Mouse (Mus musculus): Measurements from ENCODE around the gene Lin7c.

The Lin7c gene

DNA sequence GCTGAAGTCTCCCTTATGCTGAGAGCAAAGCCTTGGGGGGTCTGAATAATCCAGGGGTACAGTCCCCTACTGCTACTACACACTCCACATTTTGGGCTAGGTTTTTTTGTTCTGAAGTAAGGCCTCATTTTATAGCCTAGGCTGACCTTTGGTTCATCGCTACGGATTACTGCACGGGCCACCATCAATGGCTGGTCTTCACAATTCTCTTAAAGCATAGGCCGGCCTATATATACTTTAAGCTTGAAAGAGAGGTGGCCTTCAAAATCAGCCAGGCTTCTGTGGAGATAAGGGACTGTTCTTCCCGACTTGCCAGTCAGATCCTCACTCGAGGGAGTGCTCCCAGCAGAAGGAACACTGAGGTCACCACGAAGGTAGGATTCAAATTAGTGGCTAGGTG, 12.2 kb downstream of the Lin7c start:
- Histone ChIP-seq H3K36me3 (ENCODE audit: control insufficient read depth, insufficient read depth, low read length, poor library complexity, severe bottlenecking) (peaks cover 5% of the 10 kb centered on the region), H3K27me3 (ENCODE audit: control insufficient read depth, insufficient read depth, low read length, poor library complexity, severe bottlenecking) (no peaks in the 10 kb centered on the region)
- no peak for DNase-seq (ENCODE audit: low read depth, low spot score)

DNA sequence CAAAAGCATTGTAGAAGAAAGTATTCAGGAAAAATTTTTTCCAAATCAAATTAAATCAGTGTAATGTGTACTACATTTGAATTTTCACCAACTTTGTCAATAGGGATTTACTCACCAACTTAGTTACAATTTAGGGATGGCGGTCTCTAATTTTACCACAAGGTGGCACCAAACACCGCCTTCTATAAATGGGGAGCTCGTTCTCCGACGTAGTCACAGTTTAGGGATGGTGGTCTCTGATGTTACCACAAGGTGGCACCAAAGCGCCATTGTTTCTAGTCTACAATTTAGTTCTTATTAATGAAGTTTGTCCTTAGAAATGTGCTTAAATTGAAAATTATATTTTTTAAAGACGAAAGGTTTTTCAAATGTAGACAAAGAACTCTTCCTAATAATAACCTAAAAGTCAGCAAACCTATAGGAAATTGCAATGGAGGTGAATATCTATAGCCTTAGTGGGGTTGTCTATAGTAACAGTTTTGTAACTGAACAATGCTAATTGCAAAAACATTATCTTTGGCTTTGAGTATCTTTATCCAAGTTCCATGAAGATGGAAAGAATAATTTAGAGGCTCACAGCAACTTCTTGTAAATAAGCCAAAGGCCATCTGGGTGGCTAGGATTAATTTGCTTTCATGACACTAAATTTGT, 13.6 kb downstream of the Lin7c start:
- H3K36me3 ChIP-seq (ENCODE audit: control insufficient read depth, insufficient read depth, low read length, poor library complexity, severe bottlenecking), result peaks cover 3% of the 10 kb centered on the region; the same call in 1 of the 2 replicates
- peak; percentile 94 for DNase-seq (ENCODE audit: low read depth, low spot score)
- H3K27me3 ChIP-seq (ENCODE audit: control insufficient read depth, insufficient read depth, low read length, poor library complexity, severe bottlenecking), result no peaks in the 10 kb centered on the region

GRCm38 (mm10) chr2:109909122-109909521, 18.5 kb downstream of the Lin7c start:
- DNase-seq (ENCODE audit: low read depth, low spot score), result no peak
- H3K36me3 ChIP-seq (ENCODE audit: control insufficient read depth, insufficient read depth, low read length, poor library complexity, severe bottlenecking), result no peaks in the 10 kb centered on the region
- H3K27me3 ChIP-seq (ENCODE audit: control insufficient read depth, insufficient read depth, low read length, poor library complexity, severe bottlenecking), result no peaks in the 10 kb centered on the region

GRCm38 (mm10) chr2:109912216-109912615, 21.6 kb downstream of the Lin7c start:
- Histone ChIP-seq H3K27me3 (ENCODE audit: control insufficient read depth, insufficient read depth, low read length, poor library complexity, severe bottlenecking) (no peaks in the 10 kb centered on the region), H3K36me3 (ENCODE audit: control insufficient read depth, insufficient read depth, low read length, poor library complexity, severe bottlenecking) (no peaks in the 10 kb centered on the region)
- no peak for DNase-seq (ENCODE audit: low read depth, low spot score)

DNA sequence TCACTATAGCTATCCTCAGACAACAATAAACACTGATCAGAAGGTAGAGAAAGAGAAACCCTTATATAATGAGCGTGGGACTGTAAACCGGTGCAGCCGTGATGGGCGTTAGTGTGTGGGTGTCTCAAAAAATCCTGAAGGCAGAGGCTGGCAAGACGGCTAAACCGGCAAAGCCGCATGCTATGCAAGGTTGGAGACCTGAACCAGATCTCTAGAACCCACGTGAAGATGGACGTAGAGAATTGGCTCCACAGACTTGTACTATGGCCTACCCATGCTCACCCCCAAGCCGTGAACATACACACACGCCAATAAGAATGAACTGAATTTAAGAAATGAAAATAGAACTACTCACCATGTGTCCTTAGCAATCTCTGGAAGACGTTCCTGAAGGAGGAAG, 22.1 kb downstream of the Lin7c start:
- no peaks in the 10 kb centered on the region for H3K27me3 ChIP-seq (ENCODE audit: control insufficient read depth, insufficient read depth, low read length, poor library complexity, severe bottlenecking)
- no peaks in the 10 kb centered on the region; the same call in 1 of the 2 replicates for H3K36me3 ChIP-seq (ENCODE audit: control insufficient read depth, insufficient read depth, low read length, poor library complexity, severe bottlenecking)
- DNase-seq (ENCODE audit: low read depth, low spot score), result no peak

- peak; percentile 7 for DNase-seq (ENCODE audit: low read depth, low spot score)
- Histone ChIP-seq H3K36me3 (ENCODE audit: control insufficient read depth, insufficient read depth, low read length, poor library complexity, severe bottlenecking) (no peaks in the 10 kb centered on the region; the same call in 1 of the 2 replicates), H3K27me3 (ENCODE audit: control insufficient read depth, insufficient read depth, low read length, poor library complexity, severe bottlenecking) (no peaks in the 10 kb centered on the region; the same call in 1 of the 2 replicates)
Measured at GRCm38 (mm10) chr2:109913241-109913640, 22.6 kb downstream of the Lin7c start.

GRCm38 (mm10) chr2:109914601-109915000, 23.9 kb downstream of the Lin7c start:
- H3K27me3 ChIP-seq (ENCODE audit: control insufficient read depth, insufficient read depth, low read length, poor library complexity, severe bottlenecking), result no peaks in the 10 kb centered on the region; the same call in 1 of the 2 replicates
- no peaks in the 10 kb centered on the region; the same call in 1 of the 2 replicates for H3K36me3 ChIP-seq (ENCODE audit: control insufficient read depth, insufficient read depth, low read length, poor library complexity, severe bottlenecking)
- DNase-seq (ENCODE audit: low read depth, low spot score), result no peak

GRCm38 (mm10) chr2:109916782-109917495, 26.3 kb downstream of the Lin7c start:
- no peaks in the 10 kb centered on the region; the same call in 1 of the 2 replicates for H3K27me3 ChIP-seq (ENCODE audit: control insufficient read depth, insufficient read depth, low read length, poor library complexity, severe bottlenecking)
- no peaks in the 10 kb centered on the region; the same call in 1 of the 2 replicates for H3K36me3 ChIP-seq (ENCODE audit: control insufficient read depth, insufficient read depth, low read length, poor library complexity, severe bottlenecking)
- DNase-seq (ENCODE audit: low read depth, low spot score), result no peak

DNA sequence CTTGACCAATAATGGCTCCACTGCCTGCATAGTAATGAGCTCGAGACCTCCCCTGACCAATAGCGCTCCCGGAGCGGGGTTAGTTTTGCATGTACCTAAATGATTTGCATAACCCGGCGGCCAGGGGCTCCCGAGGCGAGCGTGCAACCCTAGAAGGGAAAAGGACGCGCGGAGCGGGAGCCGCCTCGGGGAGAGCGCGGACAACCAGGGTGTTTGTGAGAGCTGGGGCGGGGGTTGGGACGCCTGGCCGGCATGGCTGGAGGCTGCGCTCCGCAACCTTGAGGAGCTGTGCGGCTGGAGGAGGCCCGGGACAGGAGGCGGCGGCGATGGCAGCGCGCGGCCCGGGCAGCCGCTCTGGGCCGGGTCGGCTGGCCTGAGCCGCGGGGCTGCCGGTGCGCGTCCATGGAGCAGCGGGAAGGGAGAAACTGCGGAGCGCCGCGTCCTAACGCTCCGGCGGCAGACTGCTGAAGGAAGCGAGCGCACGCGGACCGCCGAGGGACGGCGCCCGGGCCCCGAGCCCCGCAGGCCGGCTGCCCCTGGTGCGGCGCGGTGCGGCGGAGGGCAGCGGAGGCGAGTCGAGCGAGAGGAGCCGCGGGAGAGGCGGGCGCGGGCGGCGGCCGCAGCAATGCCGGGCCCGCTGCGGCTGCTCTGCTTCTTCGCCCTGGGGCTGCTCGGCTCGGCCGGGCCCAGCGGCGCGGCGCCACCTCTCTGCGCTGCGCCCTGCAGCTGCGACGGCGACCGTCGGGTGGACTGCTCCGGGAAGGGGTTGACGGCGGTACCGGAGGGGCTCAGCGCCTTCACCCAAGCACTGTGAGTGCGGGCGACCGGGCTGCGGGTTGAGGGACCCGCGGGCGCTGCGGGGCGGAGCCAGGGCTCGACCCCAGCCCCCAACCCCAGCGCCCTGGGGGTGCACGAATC, 27.1 kb downstream of the Lin7c start, which contains the start of gene Lgr4:
TSS of gene Lgr4 (plus strand) at position 152 of the 918 bp plus-strand sequence.
- no peaks in the 10 kb centered on the region; the same call in 1 of the 2 replicates for H3K36me3 ChIP-seq (ENCODE audit: control insufficient read depth, insufficient read depth, low read length, poor library complexity, severe bottlenecking)
- peak; percentile 76 for DNase-seq (ENCODE audit: low read depth, low spot score)
- H3K27me3 ChIP-seq (ENCODE audit: control insufficient read depth, insufficient read depth, low read length, poor library complexity, severe bottlenecking), result no peaks in the 10 kb centered on the region; the same call in 1 of the 2 replicates

- H3K36me3 ChIP-seq (ENCODE audit: control insufficient read depth, insufficient read depth, low read length, poor library complexity, severe bottlenecking), result no peaks in the 10 kb centered on the region; the same call in 1 of the 2 replicates
- no peaks in the 10 kb centered on the region; the same call in 1 of the 2 replicates for H3K27me3 ChIP-seq (ENCODE audit: control insufficient read depth, insufficient read depth, low read length, poor library complexity, severe bottlenecking)
- no peak for DNase-seq (ENCODE audit: low read depth, low spot score)
Measured at GRCm38 (mm10) chr2:109918592-109919262, 28.1 kb downstream of the Lin7c start.

GRCm38 (mm10) chr2:109920471-109920870, 29.8 kb downstream of the Lin7c start:
- DNase-seq (ENCODE audit: low read depth, low spot score), result no peak

DNA sequence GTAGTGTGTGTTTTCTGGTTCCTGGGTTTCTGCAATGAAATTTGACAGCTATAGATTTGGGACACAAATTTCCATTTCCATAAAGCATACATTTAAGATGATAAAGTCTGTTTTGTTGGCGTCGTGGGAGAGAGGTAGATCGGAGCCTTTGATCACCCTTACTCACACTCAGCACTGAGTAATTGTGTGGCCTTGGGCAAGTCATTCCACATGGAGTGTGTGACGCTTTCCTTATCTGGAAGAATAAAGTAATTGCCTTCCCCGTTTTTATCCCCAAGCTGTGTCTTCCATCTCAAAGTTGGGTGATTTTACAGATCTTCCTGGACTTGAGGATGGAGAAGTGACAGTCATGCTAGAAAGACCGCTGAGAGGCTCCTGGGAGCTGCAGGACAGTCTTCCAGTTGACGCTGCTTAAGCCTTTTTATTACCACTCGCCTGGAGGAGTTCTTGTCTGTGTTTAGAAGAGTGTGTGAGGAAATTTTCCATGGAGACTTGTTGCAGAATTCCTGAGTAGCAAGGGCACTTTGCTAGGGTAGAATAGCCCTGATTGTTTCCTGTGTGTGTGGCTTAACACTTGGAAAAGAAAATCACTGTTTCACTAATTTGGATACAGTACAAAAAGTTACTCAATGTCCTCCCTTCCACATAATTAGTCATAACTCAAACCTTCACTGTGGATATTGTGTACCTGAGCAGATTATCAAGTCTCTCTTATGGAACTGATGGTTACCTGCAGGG, 30.8 kb downstream of the Lin7c start:
- no peak for DNase-seq (ENCODE audit: low read depth, low spot score)
- no peaks in the 10 kb centered on the region; the same call in 1 of the 2 replicates for H3K27me3 ChIP-seq (ENCODE audit: control insufficient read depth, insufficient read depth, low read length, poor library complexity, severe bottlenecking)

More at GRCm38 (mm10) chr2:109920471-109920870, 29.8 kb downstream of the Lin7c start:
- Histone ChIP-seq H3K27me3 (ENCODE audit: control insufficient read depth, insufficient read depth, low read length, poor library complexity, severe bottlenecking) (no peaks in the 10 kb centered on the region; the same call in 1 of the 2 replicates), H3K36me3 (ENCODE audit: control insufficient read depth, insufficient read depth, low read length, poor library complexity, severe bottlenecking) (no peaks in the 10 kb centered on the region; the same call in 1 of the 2 replicates)

GRCm38 (mm10) chr2:109922306-109922705, 31.7 kb downstream of the Lin7c start:
- no peaks in the 10 kb centered on the region; the same call in 1 of the 2 replicates for H3K27me3 ChIP-seq (ENCODE audit: control insufficient read depth, insufficient read depth, low read length, poor library complexity, severe bottlenecking)

More for the DNA sequence above, 30.8 kb downstream of the Lin7c start:
- no peaks in the 10 kb centered on the region; the same call in 1 of the 2 replicates for H3K36me3 ChIP-seq (ENCODE audit: control insufficient read depth, insufficient read depth, low read length, poor library complexity, severe bottlenecking)

More at GRCm38 (mm10) chr2:109922306-109922705, 31.7 kb downstream of the Lin7c start:
- DNase-seq (ENCODE audit: low read depth, low spot score), result no peak
- H3K36me3 ChIP-seq (ENCODE audit: control insufficient read depth, insufficient read depth, low read length, poor library complexity, severe bottlenecking), result no peaks in the 10 kb centered on the region; the same call in 1 of the 2 replicates

Measured in splenic B cell, adult 2 months (primary cell).